Mouse (Mus musculus) mesoderm, embryonic 11.5 days (tissue): ENCODE data around the gene Duoxa2.

Source experiments
- DNase-seq: peaks from one replicate; pipeline ENCODE4 v3.0.0-alpha.2; 2012; ENCODE audit warnings: low read depth, low spot score

The Duoxa2 gene

GRCm38 (mm10) chr2:122351931-122352329, 53.2 kb downstream of the Duoxa2 start:
- peak; percentile 35 for DNase-seq
